Mouse (Mus musculus) MEL (cell line): ENCODE data around the gene Gprc5b. TPM values are rescaled to one million over a fixed set of nuclear protein-coding genes. Genes with fewer than 3 reads are reported as not detected.

Source experiments
- DNase-seq: peaks from one replicate; pipeline ENCODE4 v3.0.0; 2011; ENCODE audit warnings: low read depth, low spot score
- H3K27ac ChIP-seq: 2 replicates; pipeline ENCODE4 v1.5.1; 2012; ENCODE audit warnings: low read depth, mild to moderate bottlenecking, control low read depth, low read length, moderate library complexity; ENCODE audit not compliant: control insufficient read depth
- H3K27me3 ChIP-seq, 2 experiments: fragments of 150-350 bp in 1 of 2; sonication (generic) in 1 of 2; 2 replicates each; pipeline ENCODE4 v1.6.1; 2012; ENCODE audit warnings: low read length in 2 of 2, mild to moderate bottlenecking in 2 of 2, improper control_type of control experiment in 1 of 2, moderate library complexity in 1 of 2; ENCODE audit not compliant: insufficient read depth in 2 of 2, control insufficient read depth in 1 of 2
- H3K36me3 ChIP-seq, 2 experiments: 2 replicates each; pipeline ENCODE4 v1.6.1; 2012 to 2014; ENCODE audit warnings: low read length in 2 of 2, improper control_type of control experiment in 1 of 2, inconsistent platforms in 1 of 2, mild to moderate bottlenecking in 1 of 2; ENCODE audit not compliant: insufficient read depth in 2 of 2, control insufficient read depth in 1 of 2
- H3K4me1 ChIP-seq, 2 experiments: fragments of 150-350 bp in 1 of 2; sonication (generic) in 1 of 2; 2 replicates each; pipeline ENCODE4 v1.6.1; 2012; ENCODE audit warnings: low read length in 2 of 2, improper control_type of control experiment in 1 of 2, mild to moderate bottlenecking in 1 of 2; ENCODE audit not compliant: insufficient read depth in 2 of 2, control insufficient read depth in 1 of 2
- H3K4me3 ChIP-seq, 2 experiments: fragments of 150-350 bp in 1 of 2; sonication (generic) in 1 of 2; 2 replicates each; pipeline ENCODE4 v1.5.1; 2012; ENCODE audit warnings: low read depth in 2 of 2, low read length in 2 of 2, mild to moderate bottlenecking in 2 of 2, moderate library complexity in 2 of 2, control low read depth in 1 of 2, improper control_type of control experiment in 1 of 2; ENCODE audit not compliant: control insufficient read depth in 1 of 2, insufficient read depth in 1 of 2
- H3K79me2 ChIP-seq: 2 replicates; pipeline ENCODE4 v1.6.1; 2012; ENCODE audit warnings: mild to moderate bottlenecking, low read length, moderate library complexity; ENCODE audit not compliant: control insufficient read depth, poor library complexity, insufficient read depth
- H3K9ac ChIP-seq: 2 replicates; pipeline ENCODE4 v1.6.1; 2012; ENCODE audit warnings: low read depth, mild to moderate bottlenecking, control low read depth, low read length, moderate library complexity; ENCODE audit not compliant: control insufficient read depth, poor library complexity, severe bottlenecking
- H3K9me3 ChIP-seq: fragments of 150-350 bp; sonication (generic); replicated peaks from 2 replicates; pipeline ENCODE4 v1.6.1; 2012; ENCODE audit warnings: mild to moderate bottlenecking, low read length, improper control_type of control experiment, moderate library complexity; ENCODE audit not compliant: insufficient read depth
- BHLHE40 ChIP-seq: IDR thresholded peaks from 2 replicates; pipeline ENCODE4 v1.6.1; 2012; ENCODE audit warnings: low read depth, mild to moderate bottlenecking, inconsistent platforms, low read length, improper control_type of control experiment, borderline replicate concordance
- CHD1 ChIP-seq: IDR thresholded peaks from 2 replicates; pipeline ENCODE4 v1.6.1; 2012; ENCODE audit warnings: low read depth, mild to moderate bottlenecking, inconsistent platforms, low read length, improper control_type of control experiment
- CTCF ChIP-seq, 3 experiments: IDR thresholded peaks in 2 of 3; conservative IDR thresholded peaks in 1 of 3; 2 replicates each; pipeline ENCODE4 v1.5.1; 2011 to 2012; ENCODE audit warnings: low read length in 3 of 3, low read depth in 2 of 3, mild to moderate bottlenecking in 2 of 3, improper control_type of control experiment in 1 of 3, inconsistent platforms in 1 of 3, mixed read lengths in 1 of 3, moderate library complexity in 1 of 3; ENCODE audit not compliant: control insufficient read depth in 1 of 3, insufficient read depth in 1 of 3, poor library complexity in 1 of 3, severe bottlenecking in 1 of 3
- ETS1 ChIP-seq: IDR thresholded peaks from 2 replicates; pipeline ENCODE4 v1.6.1; 2012; ENCODE audit warnings: low read depth, mild to moderate bottlenecking, inconsistent platforms, low read length, improper control_type of control experiment, moderate library complexity
- GABPA ChIP-seq: IDR thresholded peaks from 2 replicates; pipeline ENCODE4 v1.6.1; 2012; ENCODE audit warnings: low read depth, mild to moderate bottlenecking, inconsistent platforms, low read length, improper control_type of control experiment, moderate library complexity
- HCFC1 ChIP-seq: IDR thresholded peaks from 2 replicates; pipeline ENCODE4 v1.6.1; 2012; ENCODE audit warnings: low read depth, mild to moderate bottlenecking, inconsistent platforms, low read length, improper control_type of control experiment, moderate library complexity
- KAT2A ChIP-seq: conservative IDR thresholded peaks from 2 replicates; pipeline ENCODE4 v1.6.1; 2012; ENCODE audit warnings: low read depth, low read length, improper control_type of control experiment, inconsistent platforms
- MAFK ChIP-seq: IDR thresholded peaks from 2 replicates; pipeline ENCODE4 v1.6.1; 2011; ENCODE audit warnings: low read depth, mild to moderate bottlenecking, low read length, improper control_type of control experiment, borderline replicate concordance
- MAX ChIP-seq: IDR thresholded peaks from 2 replicates; pipeline ENCODE4 v1.6.1; 2011; ENCODE audit warnings: low read length, improper control_type of control experiment
- MEF2A ChIP-seq: IDR thresholded peaks from 2 replicates; pipeline ENCODE4 v1.6.1; 2014; ENCODE audit warnings: low read depth, mild to moderate bottlenecking, inconsistent platforms, low read length, improper control_type of control experiment; ENCODE audit not compliant: poor library complexity, insufficient replicate concordance, severe bottlenecking; ENCODE audit errors: extremely low read depth
- NRF1 ChIP-seq: IDR thresholded peaks from 2 replicates; pipeline ENCODE4 v1.6.1; 2014; ENCODE audit warnings: low read depth, mild to moderate bottlenecking, inconsistent platforms, low read length, improper control_type of control experiment, moderate library complexity; ENCODE audit not compliant: poor library complexity, insufficient read depth, severe bottlenecking
- POLR2A ChIP-seq, 2 experiments: IDR thresholded peaks; 2 replicates each; pipeline ENCODE4 v1.6.1; 2011 to 2012; ENCODE audit warnings: low read length in 2 of 2, mild to moderate bottlenecking in 2 of 2, control low read depth in 1 of 2, improper control_type of control experiment in 1 of 2, low read depth in 1 of 2, moderate library complexity in 1 of 2; ENCODE audit not compliant: control insufficient read depth in 1 of 2, insufficient read depth in 1 of 2, poor library complexity in 1 of 2
- POLR2AphosphoS2 ChIP-seq: IDR thresholded peaks from 2 replicates; pipeline ENCODE4 v1.6.1; 2011; ENCODE audit warnings: low read length, improper control_type of control experiment
- RCOR1 ChIP-seq: IDR thresholded peaks from 2 replicates; pipeline ENCODE4 v1.6.1; 2012; ENCODE audit warnings: low read depth, mild to moderate bottlenecking, inconsistent platforms, low read length, improper control_type of control experiment
- USF2 ChIP-seq, 2 experiments: IDR thresholded peaks; 2 replicates each; pipeline ENCODE4 v1.6.1; 2011 to 2012; ENCODE audit warnings: improper control_type of control experiment in 2 of 2, low read length in 2 of 2, borderline replicate concordance in 1 of 2, inconsistent platforms in 1 of 2, low read depth in 1 of 2, mild to moderate bottlenecking in 1 of 2; ENCODE audit not compliant: insufficient read depth in 1 of 2
- ZC3H11A ChIP-seq: IDR thresholded peaks from 2 replicates; pipeline ENCODE4 v1.6.1; 2012; ENCODE audit warnings: low read depth, mild to moderate bottlenecking, inconsistent platforms, low read length, improper control_type of control experiment
- ZMIZ1 ChIP-seq: IDR thresholded peaks from 2 replicates; pipeline ENCODE4 v1.6.1; 2012; ENCODE audit warnings: low read depth, mild to moderate bottlenecking, inconsistent platforms, low read length, improper control_type of control experiment, moderate library complexity
- ZNF384 ChIP-seq: IDR thresholded peaks from 2 replicates; pipeline ENCODE4 v1.6.1; 2012; ENCODE audit warnings: low read depth, mild to moderate bottlenecking, inconsistent platforms, low read length, improper control_type of control experiment
- polyA plus RNA-seq, 2 experiments: library from polyadenylated mRNA; stranded (reverse) in 1 of 2; unstranded in 1 of 2; fragments of >175 nt in 1 of 2; fragments of >200 nt in 1 of 2; gene quantifications; 2 replicates each; pipeline versions ENCODE4 v1.2.1 to v1.2.4; 2012; ENCODE audit warnings: low replicate concordance in 2 of 2, low read depth in 1 of 2; ENCODE audit not compliant: insufficient read length in 2 of 2, insufficient read depth in 1 of 2, missing spikeins in 1 of 2
- total RNA-seq: library from RNA; depleted of rRNA; stranded (reverse); fragments of 300-350 nt; gene quantifications from 2 replicates; pipeline ENCODE4 v1.2.3, GENCODE M21; 2012

The Gprc5b gene
- total and polyA plus RNA-seq, 3 experiments, result not detected

DNA sequence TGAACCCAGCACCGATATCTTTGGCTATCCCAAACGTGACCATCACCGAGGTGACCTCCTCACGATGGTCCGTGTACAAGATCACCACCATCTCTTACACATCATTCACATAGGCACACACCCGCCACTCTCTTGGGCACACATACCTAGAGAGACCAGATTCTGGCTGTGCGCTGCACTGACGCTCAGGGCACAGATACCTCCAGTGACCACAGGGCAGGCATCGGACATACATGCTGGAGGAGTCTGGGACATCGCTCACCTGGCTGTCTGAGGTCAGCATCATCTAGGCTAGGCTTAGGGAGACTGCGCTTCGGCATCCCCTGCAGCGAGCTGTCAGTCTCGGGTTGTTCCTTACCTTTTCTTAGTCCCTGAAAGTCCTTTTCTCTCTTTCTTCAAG lies 660 bp upstream of the Gprc5b start:
- no peaks in the 10 kb centered on the region for H3K36me3 ChIP-seq
- no peaks in the 10 kb centered on the region for H3K9me3 ChIP-seq
- TF ChIP-seq ETS1 (no peak), CTCF (IDR thresholded peaks at IDR 0.05 in 2 of 3, conservative IDR thresholded peaks at IDR 0.05 in 1 of 3; ENCODE audit: control insufficient read depth in 1 of 3, insufficient read depth in 1 of 3, low read depth in 2 of 3, low read length in 3 of 3, poor library complexity in 1 of 3, severe bottlenecking in 1 of 3) (no peak), MAFK (no peak)
- no peak overlapping the region for H3K27ac ChIP-seq
- H3K9ac ChIP-seq, result no peak overlapping the region
- no peak overlapping the region for H3K4me3 ChIP-seq
- H3K79me2 ChIP-seq, result no peaks in the 10 kb centered on the region
- no peaks in the 10 kb centered on the region for H3K27me3 ChIP-seq
- no peak for DNase-seq
- no peaks in the 10 kb centered on the region for H3K4me1 ChIP-seq

DNA sequence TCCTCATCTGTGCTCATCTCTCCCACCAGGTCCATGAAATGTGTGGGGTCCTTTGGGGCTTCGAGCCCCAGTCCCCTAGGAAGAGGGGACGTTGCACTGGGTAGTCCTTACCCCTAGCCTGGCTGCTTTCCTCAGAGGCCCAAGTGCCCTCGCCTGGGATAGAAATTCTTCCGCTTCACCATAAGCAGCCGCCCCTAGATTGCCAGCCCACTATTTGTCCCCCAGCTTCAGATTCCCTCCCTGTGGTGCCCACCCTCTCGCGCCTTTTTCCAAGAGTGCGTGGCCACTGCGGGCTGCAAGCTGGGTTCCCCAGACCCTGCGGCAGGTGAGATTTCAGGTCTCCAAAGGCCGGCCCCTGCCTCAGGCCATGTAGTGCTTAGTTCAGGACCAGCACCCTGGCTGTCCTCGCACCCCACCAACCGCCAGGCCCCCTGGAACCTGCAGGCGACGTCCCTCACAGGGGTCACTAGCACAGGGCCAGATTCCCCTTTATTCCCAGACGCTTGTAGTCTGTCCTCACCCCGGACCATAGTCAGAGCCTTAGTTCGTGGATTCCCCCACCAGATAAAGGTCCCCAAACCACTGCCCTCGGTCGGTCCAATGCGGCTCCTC lies 674 bp downstream of the Gprc5b start:
- Histone ChIP-seq H3K79me2 (no peaks in the 10 kb centered on the region), H3K36me3 (no peaks in the 10 kb centered on the region), H3K9ac (no peak overlapping the region), H3K27me3 (no peaks in the 10 kb centered on the region; a peak in 1 of 4 replicates), H3K4me1 (no peaks in the 10 kb centered on the region), H3K27ac (no peak overlapping the region), H3K4me3 (no peak overlapping the region), H3K9me3 (no peaks in the 10 kb centered on the region)
- TF ChIP-seq NRF1 (no peak), ZMIZ1 (no peak), ZC3H11A (no peak), HCFC1 (no peak), KAT2A (no peak), MAX (no peak), POLR2A (IDR thresholded peaks at IDR 0.05; ENCODE audit: control insufficient read depth in 1 of 2, insufficient read depth in 1 of 2, low read depth in 1 of 2, low read length in 2 of 2, poor library complexity in 1 of 2) (no peak), BHLHE40 (no peak), USF2 (IDR thresholded peaks at IDR 0.05; ENCODE audit: borderline replicate concordance in 1 of 2, insufficient read depth in 1 of 2, low read depth in 1 of 2, low read length in 2 of 2) (no peak), RCOR1 (no peak), ZNF384 (no peak), MEF2A (no peak), CHD1 (no peak), GABPA (no peak), POLR2AphosphoS2 (no peak)
- DNase-seq, result no peak
